Mouse (Mus musculus) limb, embryonic 12.5 days (tissue): ENCODE data around the gene Smo. TPM values are rescaled to one million over a fixed set of nuclear protein-coding genes. Genes with fewer than 3 reads are reported as not detected.

Source experiments
- ATAC-seq: fragments of 200-750 bp; cut with Nextera tagmentation; 2 replicates; pipeline ENCODE4 v1.8.0; 2017; ENCODE audit warnings: low read depth, moderate TSS enrichment; ENCODE audit not compliant: insufficient number of reproducible peaks, insufficient read depth, low FRiP score, low TSS enrichment
- H3K27ac ChIP-seq: fragments of 300-500 bp; sonication (generic); 2 replicates; pipeline ENCODE4 v1.5.1; 2016; ENCODE audit warnings: mild to moderate bottlenecking, moderate library complexity
- H3K27me3 ChIP-seq: fragments of 300-500 bp; sonication (generic); 2 replicates; pipeline ENCODE4 v1.6.1; 2016; ENCODE audit warnings: mild to moderate bottlenecking, moderate library complexity
- H3K36me3 ChIP-seq: fragments of 300-500 bp; sonication (generic); 2 replicates; pipeline ENCODE4 v1.6.1; 2016; ENCODE audit warnings: mild to moderate bottlenecking, moderate library complexity
- H3K4me1 ChIP-seq: fragments of 300-500 bp; sonication (generic); replicated peaks from 2 replicates; pipeline ENCODE4 v1.6.1; 2016
- H3K4me2 ChIP-seq: fragments of 300-500 bp; sonication (generic); 2 replicates; pipeline ENCODE4 v1.6.1; 2016; ENCODE audit warnings: mild to moderate bottlenecking, moderate library complexity
- H3K4me3 ChIP-seq: fragments of 300-500 bp; sonication (generic); replicated peaks from 2 replicates; pipeline ENCODE4 v1.5.1; 2016; ENCODE audit warnings: mild to moderate bottlenecking
- H3K9ac ChIP-seq: fragments of 300-500 bp; sonication (generic); replicated peaks from 2 replicates; pipeline ENCODE4 v1.6.1; 2016; ENCODE audit warnings: mild to moderate bottlenecking, moderate library complexity
- H3K9me3 ChIP-seq: fragments of 300-500 bp; sonication (generic); 2 replicates; pipeline ENCODE4 v1.6.1; 2016; ENCODE audit warnings: mild to moderate bottlenecking, moderate library complexity
- WGBS: fragments of 180-500 bp; shearing (Covaris S2); methylation state at CpG from one replicate; pipeline ENCODE4 v1.1.7; 2016; 5-methylcytosine and 5-hydroxymethylcytosine counted together
- polyA plus RNA-seq: library from polyadenylated mRNA; unstranded; fragments of >200 nt; fragmentation: Nextera tagmentation; extraction: Ambion mirVana; gene quantifications from 2 replicates; pipeline ENCODE4 v1.2.1, GENCODE M21; 2016

Smo gene
- polyA plus RNA-seq, 1 experiment from 2014 or later = 58.7 TPM

DNA sequence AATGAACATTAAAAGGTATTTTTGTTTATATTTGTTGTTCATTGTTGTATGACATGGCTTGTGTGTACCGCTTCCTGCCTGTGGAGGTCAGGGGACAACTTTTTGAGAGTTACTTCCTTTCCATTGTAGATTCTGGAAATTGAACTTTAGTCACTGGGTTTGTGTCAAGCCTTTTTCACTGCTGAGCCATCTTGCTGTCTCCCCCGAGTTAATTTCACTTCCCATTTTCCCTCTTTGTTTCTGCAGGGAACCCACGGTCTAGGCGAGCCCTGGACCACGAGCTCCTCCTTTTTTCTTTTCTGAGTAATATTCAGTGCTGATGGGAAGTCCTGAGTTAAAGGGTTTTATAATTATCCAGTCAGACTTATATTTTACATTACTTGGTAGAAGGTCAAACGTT, 59.3 kb downstream of the Smo start:
- no peaks in the 10 kb centered on the region for H3K27me3 ChIP-seq

DNA sequence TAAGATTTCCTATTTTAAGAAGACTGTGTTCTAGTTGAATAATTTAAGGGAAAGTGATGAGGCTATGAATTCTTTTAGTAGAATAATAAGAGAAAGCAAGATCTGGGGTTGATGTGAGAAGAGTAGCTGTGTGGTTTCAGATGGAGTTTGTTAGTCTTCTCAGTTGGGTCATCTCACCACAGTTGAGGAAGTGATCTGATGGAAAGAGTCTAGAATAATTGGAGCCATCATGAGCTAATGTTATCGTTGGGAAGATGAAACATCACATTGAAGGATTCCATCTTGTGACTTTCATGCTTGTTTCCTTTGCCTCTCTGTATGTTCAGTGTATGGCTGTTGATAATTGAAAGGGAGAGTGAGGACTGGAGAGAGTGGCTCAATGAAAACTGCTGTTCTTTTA, 67.7 kb downstream of the Smo start:
- Histone ChIP-seq H3K27ac (no peak overlapping the region), H3K4me2 (no peak overlapping the region), H3K9me3 (no peaks in the 10 kb centered on the region), H3K4me3 (no peak overlapping the region), H3K9ac (no peak overlapping the region), H3K27me3 (no peaks in the 10 kb centered on the region), H3K36me3 (no peaks in the 10 kb centered on the region; the same call in 1 of the 2 replicates), H3K4me1 (peaks cover 5% of the 10 kb centered on the region; the same call in 1 of the 2 replicates)
- whole genome bisulfite sequencing = 88% methylated on average over 1 of the region's 1 CpGs
- no peak for ATAC-seq

More for the DNA sequence above, 59.3 kb downstream of the Smo start:
- ATAC-seq = no peak
- H3K4me1 ChIP-seq = no peaks in the 10 kb centered on the region
- H3K36me3 ChIP-seq = no peaks in the 10 kb centered on the region
- WGBS = 91% methylated on average over 6 of the region's 6 CpGs
- no peak overlapping the region for H3K4me2 ChIP-seq
- no peak overlapping the region for H3K9ac ChIP-seq
- H3K27ac ChIP-seq = no peak overlapping the region
- H3K4me3 ChIP-seq = no peak overlapping the region
- no peaks in the 10 kb centered on the region for H3K9me3 ChIP-seq

DNA sequence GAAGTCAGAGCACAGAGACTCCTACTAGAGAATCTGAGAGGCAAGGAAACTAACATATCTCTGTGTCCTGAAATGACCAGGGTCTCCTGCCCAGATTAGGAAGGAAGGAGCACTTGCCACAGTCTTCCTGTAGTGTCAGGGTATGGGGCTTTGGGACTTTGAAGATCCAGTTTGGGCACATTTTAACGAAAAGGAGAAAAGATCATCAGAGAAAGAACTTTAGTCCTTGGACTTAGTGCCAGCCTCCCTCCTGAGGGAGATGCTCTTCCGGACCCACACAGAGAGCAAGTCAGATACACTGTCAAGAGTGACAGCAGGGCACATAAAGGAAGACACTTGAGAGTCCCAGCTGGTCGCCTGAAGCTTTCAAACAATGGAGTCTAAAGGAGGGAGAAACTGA, 68.7 kb downstream of the Smo start:
- H3K36me3 ChIP-seq = no peaks in the 10 kb centered on the region; the same call in 1 of the 2 replicates
- no peaks in the 10 kb centered on the region for H3K27me3 ChIP-seq
- no peak overlapping the region for H3K4me3 ChIP-seq
- H3K4me2 ChIP-seq = no peak overlapping the region
- no peak overlapping the region for H3K9ac ChIP-seq
- no peaks in the 10 kb centered on the region for H3K9me3 ChIP-seq
- no peak for ATAC-seq
- no peak overlapping the region for H3K27ac ChIP-seq
- WGBS = 86% methylated on average over 3 of the region's 3 CpGs
- peaks cover 5% of the 10 kb centered on the region; the same call in 1 of the 2 replicates for H3K4me1 ChIP-seq

- H3K27ac ChIP-seq = no peak overlapping the region
- no peak overlapping the region for H3K4me3 ChIP-seq
- ATAC-seq = no peak
- H3K36me3 ChIP-seq = no peaks in the 10 kb centered on the region; the same call in 1 of the 2 replicates
- H3K27me3 ChIP-seq = no peaks in the 10 kb centered on the region
- peaks cover 5% of the 10 kb centered on the region; the same call in 1 of the 2 replicates for H3K4me1 ChIP-seq
- H3K9ac ChIP-seq = no peak overlapping the region
- H3K4me2 ChIP-seq = no peak overlapping the region
- WGBS = 22% methylated on average over 2 of the region's 2 CpGs
- H3K9me3 ChIP-seq = no peaks in the 10 kb centered on the region
Observed at GRCm38 (mm10) chr6:29805381-29805780, 70.1 kb downstream of the Smo start.

Other genes starting within 250 kb of the Smo start
- 38.7 and 41.6 TPM in 2 replicates for gene Kcp, start 227.6 kb upstream of the Smo start, polyA plus RNA-seq
- gene Irf5, start 208.9 kb upstream of the Smo start, polyA plus RNA-seq = 1.7 and 2.2 TPM in 2 replicates
- gene Tnpo3, start 125.6 kb upstream of the Smo start, polyA plus RNA-seq = 106 TPM in 2 replicates
- gene Tspan33, start 41.3 kb upstream of the Smo start, polyA plus RNA-seq = 5.2 and 6.2 TPM in 2 replicates
- gene Ahcyl2, start 32.5 kb downstream of the Smo start, polyA plus RNA-seq = 23.8 and 23.9 TPM in 2 replicates
- gene Strip2, start 181.5 kb downstream of the Smo start, polyA plus RNA-seq = 1.9 and 2.0 TPM in 2 replicates